Mouse (Mus musculus) B cell, adult 2 months (primary cell): ENCODE results near the gene Ggta1.
A peak's percentile ranks its signal among the peaks of the same experiment; 100 is the strongest.

ENCODE experiments used
- DNase-seq, 2 experiments: peaks; one replicate each; pipeline ENCODE4 v3.0.0; 2022

The Ggta1 gene

DNA sequence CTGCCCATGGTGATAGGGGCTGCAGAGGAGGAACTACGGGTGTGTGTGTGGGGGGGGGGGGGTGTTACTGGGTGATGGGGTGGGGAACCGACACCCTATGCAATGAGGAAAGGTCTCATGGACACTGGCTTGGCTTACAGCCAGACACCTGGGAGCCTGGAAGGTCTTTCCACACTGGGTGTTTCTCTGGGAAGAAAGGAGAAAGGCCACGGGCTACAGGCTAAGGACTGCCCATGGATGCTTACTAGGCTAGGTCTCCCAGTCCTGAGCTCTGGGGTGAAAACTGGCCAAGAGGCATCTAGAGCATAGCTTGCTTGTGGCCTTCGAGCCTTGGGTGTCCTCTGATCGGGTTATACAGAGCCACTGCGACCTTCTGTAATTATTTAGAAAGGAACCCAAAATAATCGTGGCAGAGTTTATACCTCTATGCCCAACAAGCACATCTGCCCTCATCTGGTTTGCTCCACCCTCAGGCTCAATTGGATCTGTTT lies at the start of gene Ggta1:
Gene Ggta1 (minus strand): TSS at position 441 of the 491 bp plus-strand sequence.
- DNase-seq: peak in 1 of 2 experiments; percentile 50

DNA sequence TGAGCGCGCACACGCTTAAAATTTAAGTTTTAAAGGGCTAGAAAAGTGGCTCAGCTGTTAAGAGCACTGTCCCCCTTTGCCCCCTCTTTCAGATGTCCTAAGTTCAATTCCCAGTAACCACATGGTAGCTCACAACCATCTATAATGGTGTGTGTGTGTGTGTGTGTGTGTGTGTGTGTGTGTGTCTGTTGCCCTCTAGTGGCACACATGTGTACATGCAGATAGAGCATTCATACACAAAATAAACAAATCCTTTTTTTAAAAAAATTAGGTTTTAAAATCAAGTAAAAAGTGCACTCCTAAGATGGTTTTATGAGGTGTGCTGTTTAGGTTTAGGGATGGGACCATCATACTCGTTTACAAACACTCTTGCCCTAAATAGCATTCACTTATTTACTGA lies 49.2 kb upstream of the Ggta1 start:
- no peak for DNase-seq

- no peak for DNase-seq
These were observed 47.9 kb upstream of the Ggta1 start for GRCm38 (mm10) chr2:35510920-35511319.

GRCm38 (mm10) chr2:35509888-35510287 lies 46.9 kb upstream of the Ggta1 start:
- no peak for DNase-seq

DNA sequence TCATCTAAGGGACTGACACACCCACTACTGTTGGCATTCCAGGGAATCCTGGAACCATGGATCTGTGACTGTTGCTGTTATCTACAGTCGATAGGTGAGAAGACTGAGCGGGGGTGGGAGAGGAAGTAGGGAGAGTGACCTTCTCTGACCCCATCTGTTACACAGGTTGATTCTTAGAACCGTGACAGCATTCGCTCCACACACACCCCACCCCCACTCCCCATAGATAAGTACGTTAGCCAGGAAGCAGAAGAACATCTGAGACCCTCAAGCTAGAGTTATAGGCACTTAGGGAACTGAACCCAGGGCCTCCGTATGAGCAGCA lies 46.3 kb upstream of the Ggta1 start:
- peak in 1 of 2 experiments; percentile 39 for DNase-seq

GRCm38 (mm10) chr2:35508597-35509342 lies 45.7 kb upstream of the Ggta1 start:
- DNase-seq: no peak

- peak; percentile 61 to 64 for DNase-seq
These were observed 44.1 kb upstream of the Ggta1 start for GRCm38 (mm10) chr2:35507191-35507511.

GRCm38 (mm10) chr2:35506311-35507190 lies 43.5 kb upstream of the Ggta1 start:
- DNase-seq: peak; percentile 65 to 72

DNA sequence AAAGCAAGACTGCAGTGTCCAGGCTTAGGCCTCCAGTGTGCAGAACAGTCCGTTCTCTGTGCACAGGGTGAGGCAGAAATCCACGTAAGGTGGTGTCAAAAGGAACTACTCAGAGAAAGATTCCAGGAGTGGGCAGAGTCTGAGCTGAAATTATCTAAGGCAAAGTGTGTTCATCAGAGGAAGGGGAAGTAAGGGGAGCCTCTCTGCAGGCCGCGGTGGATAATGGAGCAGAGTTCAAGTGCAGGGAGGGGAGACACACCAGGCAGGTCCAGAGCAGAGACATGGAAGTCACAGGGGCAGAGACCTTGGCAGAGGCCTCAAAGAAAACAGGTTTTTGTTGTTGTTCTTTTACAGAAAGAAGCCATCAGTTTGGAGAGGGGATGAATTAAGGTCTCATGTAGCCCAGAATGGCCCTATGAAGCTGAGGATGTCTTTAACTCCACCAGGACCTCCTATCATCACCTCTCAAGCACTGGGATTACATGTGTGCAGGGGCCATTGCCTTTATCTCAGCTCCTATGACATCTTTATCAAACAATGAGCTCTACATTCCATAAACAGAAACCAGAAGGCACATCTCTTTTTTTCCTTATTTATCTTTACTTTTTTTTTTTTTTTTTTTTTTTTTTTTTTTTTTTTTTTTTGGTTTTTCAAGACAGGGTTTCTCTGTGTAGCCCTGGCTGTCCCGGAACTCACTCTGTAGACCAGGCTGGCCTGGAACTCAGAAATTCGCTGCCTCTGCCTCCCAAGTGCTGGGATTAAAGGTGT lies 42.7 kb upstream of the Ggta1 start:
- no peak for DNase-seq

- DNase-seq: no peak
These were observed 41.4 kb upstream of the Ggta1 start for GRCm38 (mm10) chr2:35504417-35504776.

DNA sequence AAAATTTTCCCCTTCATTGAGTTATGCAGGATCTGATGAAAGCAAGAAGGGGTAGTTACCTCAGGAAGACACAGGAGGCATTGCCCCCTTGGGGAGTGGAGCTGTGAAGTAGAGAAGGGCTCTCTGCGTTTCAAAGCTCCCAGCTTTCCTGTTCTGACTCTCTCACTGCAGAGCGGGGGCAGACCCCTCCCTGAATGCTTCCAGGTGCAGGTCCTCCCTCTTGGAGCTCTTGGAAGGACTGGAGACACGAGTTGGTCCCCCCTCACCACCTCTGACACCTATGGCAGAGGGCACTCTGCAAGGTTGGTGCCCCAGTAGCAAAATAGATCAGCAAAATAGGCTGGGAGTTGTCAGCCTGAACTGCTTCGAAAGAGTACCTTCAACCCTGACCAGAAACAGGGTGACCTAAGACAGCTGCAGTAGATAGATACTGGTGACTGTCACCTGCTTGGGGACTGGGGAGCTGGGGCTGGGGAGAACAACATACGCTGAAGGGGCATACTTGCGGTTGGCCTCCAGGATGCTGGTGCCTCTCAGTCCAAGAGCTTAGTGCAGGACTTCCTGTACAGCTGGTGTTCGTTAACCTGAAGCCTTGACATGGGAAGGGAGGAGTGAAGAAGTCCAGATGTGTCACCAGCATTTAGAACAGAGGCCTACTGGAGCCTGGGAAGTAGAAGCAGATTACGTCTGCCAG lies 40.8 kb upstream of the Ggta1 start:
- peak; percentile 46 to 53 for DNase-seq

DNA sequence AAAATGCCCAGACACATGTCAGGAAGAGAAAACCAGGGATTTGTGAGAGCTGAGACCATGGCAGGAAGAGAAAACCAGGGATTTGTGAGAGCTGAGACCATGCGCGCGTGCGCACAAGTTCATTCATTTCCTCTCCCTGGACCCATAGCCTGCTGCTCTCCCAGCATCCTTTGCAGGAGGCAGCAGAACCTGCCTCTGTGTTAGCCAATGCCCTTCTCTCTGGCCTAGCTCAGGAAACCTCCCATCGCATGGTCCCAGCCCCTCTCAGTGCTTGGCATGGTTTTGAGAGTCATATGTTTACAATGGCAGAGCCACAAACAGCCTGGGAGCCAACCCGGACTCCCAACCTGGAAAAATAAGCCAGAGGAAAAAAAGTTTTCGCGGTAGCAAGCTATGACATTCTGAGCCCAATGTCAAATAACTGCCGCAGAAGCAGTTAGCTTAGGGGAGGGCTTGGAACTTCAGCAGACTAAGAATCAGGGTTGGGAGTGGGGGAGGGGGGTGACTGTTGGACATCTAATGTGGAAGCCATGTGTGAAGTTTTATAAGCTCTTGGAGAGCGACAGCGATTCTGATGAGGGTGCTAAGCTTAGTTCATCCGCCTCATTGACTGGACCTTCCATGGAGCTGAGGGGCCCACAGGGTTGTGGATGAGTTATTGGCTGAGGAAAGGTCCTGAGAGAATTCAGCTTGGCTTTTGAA lies 40.1 kb upstream of the Ggta1 start:
- no peak for DNase-seq

DNA sequence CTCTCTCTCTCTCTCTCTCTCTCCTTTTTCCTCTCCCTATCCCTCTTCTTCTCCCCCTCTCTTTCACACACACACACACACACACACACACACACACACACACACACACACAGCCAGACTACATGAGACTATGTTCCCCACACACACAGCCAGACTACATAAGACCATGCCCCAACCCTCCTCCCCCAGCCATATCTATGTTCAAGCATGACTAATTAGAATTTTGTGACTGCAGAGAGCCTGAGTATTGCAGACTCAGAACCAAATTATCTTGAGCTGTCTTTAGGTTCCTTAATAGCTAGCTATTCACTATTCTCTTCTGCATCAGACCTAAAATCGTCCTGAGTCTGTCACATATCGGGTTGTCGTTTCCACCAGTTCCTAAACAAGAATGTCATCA lies 39.5 kb upstream of the Ggta1 start:
- no peak for DNase-seq

DNA sequence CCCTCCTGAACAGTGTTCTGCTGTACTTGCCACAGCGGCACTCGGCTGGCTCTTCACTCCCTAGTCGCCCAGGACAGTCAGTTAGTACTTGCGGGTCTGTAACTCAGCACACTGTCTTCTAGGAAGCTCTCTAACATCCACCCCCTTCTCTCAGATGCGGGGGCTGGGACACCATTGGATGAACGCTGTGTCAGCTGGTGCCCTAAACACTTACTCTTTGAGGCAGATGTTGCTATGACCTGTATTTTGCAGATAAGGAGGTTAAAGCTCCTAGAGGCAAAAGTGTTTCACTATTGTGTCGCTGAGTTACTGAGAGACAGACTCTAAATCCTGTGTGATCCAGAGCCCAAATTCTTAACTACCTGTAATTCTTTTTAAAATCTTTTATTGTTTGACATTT lies 36.4 kb upstream of the Ggta1 start:
- DNase-seq: peak in 1 of 2 experiments; percentile 32

- no peak for DNase-seq
These were observed 35.9 kb upstream of the Ggta1 start for GRCm38 (mm10) chr2:35498961-35499360.

DNA sequence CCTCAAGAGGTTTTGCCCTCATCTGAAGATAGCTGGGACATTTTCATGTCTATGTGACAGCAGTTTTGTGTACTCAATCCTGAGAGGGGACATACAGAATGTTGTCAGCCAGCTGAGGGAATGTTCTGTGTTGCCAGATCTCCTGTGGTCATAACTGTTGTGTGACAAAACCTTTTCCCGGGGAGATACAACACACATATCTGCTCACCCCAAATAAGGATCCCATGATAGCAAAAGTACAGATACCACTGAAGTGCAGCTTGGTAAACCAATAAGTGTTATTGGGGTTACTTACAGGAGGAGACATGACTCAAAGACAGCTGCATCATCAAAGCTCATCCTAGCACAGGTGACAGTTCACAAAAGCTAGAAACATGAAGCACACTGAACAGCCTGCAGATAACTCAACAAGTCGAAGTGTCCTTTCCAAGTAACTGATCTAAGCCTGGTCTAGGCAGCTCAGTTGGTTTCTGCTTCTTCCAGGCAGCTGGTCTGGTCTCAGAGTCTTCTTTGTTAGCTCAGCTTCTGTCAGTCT lies 34.7 kb upstream of the Ggta1 start:
- no peak for DNase-seq

- DNase-seq: peak in 1 of 2 experiments; percentile 75
These were observed 33.4 kb upstream of the Ggta1 start for GRCm38 (mm10) chr2:35496279-35497013.

DNA sequence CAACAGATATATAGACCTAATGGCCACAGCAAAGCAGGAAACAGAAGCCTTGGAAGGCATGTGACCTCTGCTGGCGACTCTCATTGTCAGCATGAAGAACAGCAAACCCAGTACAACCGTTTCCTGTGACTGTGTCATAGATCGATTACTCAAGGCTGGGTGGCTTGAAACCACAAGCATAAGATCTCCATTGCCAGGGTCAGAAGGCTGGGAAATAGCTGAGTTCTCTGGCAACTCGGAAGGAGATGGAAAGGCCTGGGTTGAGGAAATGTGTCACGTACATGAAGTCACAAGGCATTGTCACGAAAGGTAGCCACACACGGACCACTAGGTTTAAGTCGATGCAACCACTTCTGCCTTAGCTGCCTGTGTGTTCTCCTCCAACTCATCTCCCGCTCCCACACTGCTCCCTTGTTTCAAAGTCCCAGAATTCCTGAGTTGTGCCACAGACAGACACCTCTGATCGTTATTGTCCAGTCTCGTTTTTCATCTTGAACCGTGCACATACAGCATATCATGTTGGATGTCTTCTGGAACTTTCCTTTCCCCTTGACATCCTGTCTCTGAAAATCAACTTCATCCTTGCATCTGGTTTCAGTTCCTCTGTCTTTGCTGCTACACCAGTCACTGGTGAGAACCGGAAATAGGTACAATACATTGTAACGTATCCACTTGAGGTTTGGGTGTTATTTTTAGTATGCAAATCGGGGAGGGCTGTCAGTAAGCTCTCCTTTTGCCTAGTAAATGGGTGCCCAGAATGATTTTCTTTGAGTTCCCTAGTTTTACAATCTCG lies 32.7 kb upstream of the Ggta1 start:
- DNase-seq: peak; percentile 80 to 84

DNA sequence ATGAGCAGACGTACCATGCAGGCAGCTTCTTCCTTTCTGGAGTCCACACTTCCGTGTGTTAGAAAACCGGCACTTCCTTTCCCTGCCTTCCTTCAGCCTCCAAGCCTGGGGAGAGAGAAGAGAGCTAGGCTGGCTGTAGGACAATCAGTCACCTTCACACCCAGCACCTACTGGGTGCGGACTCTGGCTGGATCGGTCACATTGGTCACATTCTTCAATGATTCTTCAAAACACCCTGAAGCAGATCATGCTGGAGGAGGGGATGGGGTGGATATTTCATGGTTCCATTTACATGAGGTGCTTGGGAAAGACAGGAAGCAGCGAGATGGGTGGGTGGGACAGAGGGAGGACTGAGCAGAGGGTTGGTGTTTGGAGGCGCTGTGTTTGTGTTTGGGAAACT lies 30.5 kb upstream of the Ggta1 start:
- DNase-seq: no peak

- no peak for DNase-seq
These were observed 28.1 kb upstream of the Ggta1 start for GRCm38 (mm10) chr2:35491151-35491550.
